Mouse (Mus musculus) adrenal gland, adult 18-20 months (tissue): ENCODE measurements around the gene Tdrd6. TPM values are rescaled to one million over a fixed set of nuclear protein-coding genes. Genes with fewer than 3 reads are reported as not detected.

ENCODE experiments used
- DNase-seq, 2 experiments: peaks; one replicate each; pipeline ENCODE4 v3.0.0; 2021 to 2022; ENCODE audit warnings: low spot score in 2 of 2
- long read RNA-seq, 2 experiments: library from polyadenylated mRNA; stranded (forward); transcript quantifications; one replicate each; pipeline ENCODE4 v2.0.0; 2021
- total RNA-seq, 2 experiments: library from RNA; stranded (reverse); gene quantifications; 1 replicate in 1 of 2; 2 replicates in 1 of 2; pipeline ENCODE4 v1.2.3; 2021

Tdrd6 gene
- total RNA-seq: not detected
- long read RNA-seq, experiment 1: 0 reads
- long read RNA-seq, experiment 2: 0 reads

- no peak for DNase-seq
Observed at GRCm38 (mm10) chr17:43629496-43630426, at the start of gene Tdrd6. Gene Tdrd6 (minus strand): TSS chr17:43630299.

- no peak for DNase-seq
Observed at GRCm38 (mm10) chr17:43677317-43677716, 47.2 kb upstream of the Tdrd6 start.

GRCm38 (mm10) chr17:43676241-43676640 lies 46.1 kb upstream of the Tdrd6 start:
- no peak for DNase-seq

GRCm38 (mm10) chr17:43675228-43675627 lies 45.1 kb upstream of the Tdrd6 start:
- no peak for DNase-seq

- no peak for DNase-seq
Observed at GRCm38 (mm10) chr17:43671907-43672306, 41.8 kb upstream of the Tdrd6 start.

GRCm38 (mm10) chr17:43669145-43669695 lies 39.1 kb upstream of the Tdrd6 start:
- no peak for DNase-seq

- no peak for DNase-seq
Observed at GRCm38 (mm10) chr17:43667290-43667843, 37.3 kb upstream of the Tdrd6 start, which contains the start of gene Cyp39a1. Gene Cyp39a1 (plus strand): TSS chr17:43667425.

- DNase-seq: peak; percentile 74 to 81
Observed at GRCm38 (mm10) chr17:43666576-43667289, 36.6 kb upstream of the Tdrd6 start, which contains the start of gene Slc25a27. Gene Slc25a27 (minus strand): TSS chr17:43667214.

GRCm38 (mm10) chr17:43651314-43652046 lies 21.4 kb upstream of the Tdrd6 start:
- no peak for DNase-seq

GRCm38 (mm10) chr17:43649641-43650436 lies 19.7 kb upstream of the Tdrd6 start:
- no peak for DNase-seq

GRCm38 (mm10) chr17:43646925-43647324 lies 16.8 kb upstream of the Tdrd6 start:
- no peak for DNase-seq

GRCm38 (mm10) chr17:43645136-43645535 lies 15.0 kb upstream of the Tdrd6 start:
- DNase-seq: no peak

- no peak for DNase-seq
Observed at GRCm38 (mm10) chr17:43644375-43644774, 14.3 kb upstream of the Tdrd6 start.

GRCm38 (mm10) chr17:43643191-43643590 lies 13.1 kb upstream of the Tdrd6 start:
- DNase-seq: no peak

- no peak for DNase-seq
Observed at GRCm38 (mm10) chr17:43640825-43641224, 10.7 kb upstream of the Tdrd6 start.

GRCm38 (mm10) chr17:43637146-43637545 lies 7.0 kb upstream of the Tdrd6 start:
- DNase-seq: no peak

- no peak for DNase-seq
Observed at GRCm38 (mm10) chr17:43630427-43630760, 295 bp upstream of the Tdrd6 start.

- no peak for DNase-seq
Observed at GRCm38 (mm10) chr17:43629026-43629495, 1.0 kb downstream of the Tdrd6 start.

- no peak for DNase-seq
Observed at GRCm38 (mm10) chr17:43628246-43628645, 1.9 kb downstream of the Tdrd6 start.

- DNase-seq: no peak
Observed at GRCm38 (mm10) chr17:43622076-43622475, 8.0 kb downstream of the Tdrd6 start.
